Mouse (Mus musculus) bone marrow macrophage, adult 2 months (primary cell): ENCODE data around the gene Armh3.

ENCODE experiments used
- CTCF ChIP-seq: IDR thresholded peaks from 2 replicates; pipeline ENCODE4 v1.5.1; 2012; ENCODE audit warnings: low read depth, mild to moderate bottlenecking, low read length, moderate library complexity
- POLR2A ChIP-seq: IDR thresholded peaks from 2 replicates; pipeline ENCODE4 v1.6.1; 2012; ENCODE audit warnings: mild to moderate bottlenecking, low read depth, low read length, borderline replicate concordance

GRCm38 (mm10) chr19:45984379-45984778, 13.9 kb downstream of the Armh3 start:
- TF ChIP-seq POLR2A: no peak
- no peak for TF ChIP-seq CTCF
